Mouse (Mus musculus) layer of hippocampus, postnatal 14 days (tissue): Measurements from ENCODE around the gene Gm11562. TPM values are rescaled to one million over a fixed set of nuclear protein-coding genes. Genes with fewer than 3 reads are reported as not detected.

Source experiments
- DNase-seq, 2 experiments: peaks; one replicate each; pipeline ENCODE4 v3.0.0; 2021 to 2022; ENCODE audit warnings: low spot score in 2 of 2, mixed read lengths in 1 of 2
- total RNA-seq, 2 experiments: library from RNA; stranded (reverse); gene quantifications; 2 replicates each; pipeline ENCODE4 v1.2.3; 2021

The Gm11562 gene
- total RNA-seq, 2 experiments from 2014 or later, result not detected

- DNase-seq, result peak; percentile 46 to 77
Observed at GRCm38 (mm10) chr11:99585096-99585495, 35.1 kb downstream of the Gm11562 start.

- no peak for DNase-seq
Observed at GRCm38 (mm10) chr11:99583245-99583704, 37.0 kb downstream of the Gm11562 start, which contains the start of gene Krtap1-4. Gene Krtap1-4 (minus strand): TSS chr11:99583654.

- DNase-seq, result no peak
Observed at GRCm38 (mm10) chr11:99581564-99581963, 38.7 kb downstream of the Gm11562 start.

GRCm38 (mm10) chr11:99581051-99581450, 39.2 kb downstream of the Gm11562 start:
- no peak for DNase-seq

GRCm38 (mm10) chr11:99580636-99581035, 39.6 kb downstream of the Gm11562 start, which contains the start of gene Krtap1-5:
Gene Krtap1-5 (minus strand): TSS chr11:99581016.
- no peak for DNase-seq

- DNase-seq, result peak; percentile 60 to 65
Observed at GRCm38 (mm10) chr11:99574106-99574505, 46.1 kb downstream of the Gm11562 start.

GRCm38 (mm10) chr11:99573164-99573563, 47.1 kb downstream of the Gm11562 start:
- DNase-seq, result no peak

Other genes starting within 250 kb of the Gm11562 start
- gene Krt28, start 245.5 kb downstream of the Gm11562 start, total RNA-seq, result under 1 TPM; 0.32 to 0.45 TPM
- 10 to 100 TPM; 13.0 to 14.4 TPM for gene Krt10, start 231.1 kb downstream of the Gm11562 start, total RNA-seq
- 1 to 10 TPM; 1.1 to 1.5 TPM for gene Krt12, start 198.2 kb downstream of the Gm11562 start, total RNA-seq
- not detected for gene Krt20, start 182.3 kb downstream of the Gm11562 start, total RNA-seq
- not detected for gene Krt23, start 127.3 kb downstream of the Gm11562 start, total RNA-seq
- gene Krt39, start 99.1 kb downstream of the Gm11562 start, total RNA-seq, result not detected
- gene Krt40, start 77.3 kb downstream of the Gm11562 start, total RNA-seq, result not detected
- not detected for gene Krtap3-3, start 69.6 kb downstream of the Gm11562 start, total RNA-seq
- gene Krtap3-2, start 63.6 kb downstream of the Gm11562 start, total RNA-seq, result not detected
- not detected for gene Gm11939, start 61.0 kb downstream of the Gm11562 start, total RNA-seq
- gene Krtap3-1, start 53.8 kb downstream of the Gm11562 start, total RNA-seq, result not detected
- not detected for gene Krtap1-5, start 39.4 kb downstream of the Gm11562 start, total RNA-seq
- not detected for gene Krtap1-4, start 36.8 kb downstream of the Gm11562 start, total RNA-seq
- gene Krtap1-3, start 29.1 kb downstream of the Gm11562 start, total RNA-seq, result not detected
- not detected for gene Krtap9-3, start 22.3 kb downstream of the Gm11562 start, total RNA-seq
- not detected for gene Gm11938, start 17.1 kb downstream of the Gm11562 start, total RNA-seq
- not detected for gene Gm11937, start 10.2 kb downstream of the Gm11562 start, total RNA-seq
- not detected for gene Krtap2-4, start 5.6 kb downstream of the Gm11562 start, total RNA-seq
- not detected for gene Krtap4-1, start 7.8 kb upstream of the Gm11562 start, total RNA-seq
- gene Krtap4-2, start 14.6 kb upstream of the Gm11562 start, total RNA-seq, result not detected
- gene Krtap4-7, start 23.7 kb upstream of the Gm11562 start, total RNA-seq, result not detected
- gene Gm11555, start 29.8 kb upstream of the Gm11562 start, total RNA-seq, result not detected
- gene Gm11563, start 38.5 kb upstream of the Gm11562 start, total RNA-seq, result not detected
- gene Krtap4-6, start 45.5 kb upstream of the Gm11562 start, total RNA-seq, result not detected
- not detected for gene Gm14190, start 70.3 kb upstream of the Gm11562 start, total RNA-seq
- gene Gm14180, start 113.9 kb upstream of the Gm11562 start, total RNA-seq, result not detected
- gene Gm11595, start 152.5 kb upstream of the Gm11562 start, total RNA-seq, result not detected
- not detected for gene Krtap4-8, start 160.3 kb upstream of the Gm11562 start, total RNA-seq
- gene Krtap4-9, start 164.8 kb upstream of the Gm11562 start, total RNA-seq, result not detected
- not detected for gene Gm11596, start 173.0 kb upstream of the Gm11562 start, total RNA-seq
- gene Gm11569, start 178.5 kb upstream of the Gm11562 start, total RNA-seq, result not detected
- gene Gm11554, start 184.0 kb upstream of the Gm11562 start, total RNA-seq, result not detected
- gene Krtap4-13, start 189.5 kb upstream of the Gm11562 start, total RNA-seq, result not detected
- not detected for gene Gm11564, start 195.2 kb upstream of the Gm11562 start, total RNA-seq
- not detected for gene 2300003K06Rik, start 217.6 kb upstream of the Gm11562 start, total RNA-seq
- not detected for gene Krtap4-16, start 231.2 kb upstream of the Gm11562 start, total RNA-seq
- not detected for gene Gm11568, start 237.5 kb upstream of the Gm11562 start, total RNA-seq
- not detected for gene Gm11559, start 244.0 kb upstream of the Gm11562 start, total RNA-seq